Mouse (Mus musculus): ENCODE results near the gene Alg12.

DNA sequence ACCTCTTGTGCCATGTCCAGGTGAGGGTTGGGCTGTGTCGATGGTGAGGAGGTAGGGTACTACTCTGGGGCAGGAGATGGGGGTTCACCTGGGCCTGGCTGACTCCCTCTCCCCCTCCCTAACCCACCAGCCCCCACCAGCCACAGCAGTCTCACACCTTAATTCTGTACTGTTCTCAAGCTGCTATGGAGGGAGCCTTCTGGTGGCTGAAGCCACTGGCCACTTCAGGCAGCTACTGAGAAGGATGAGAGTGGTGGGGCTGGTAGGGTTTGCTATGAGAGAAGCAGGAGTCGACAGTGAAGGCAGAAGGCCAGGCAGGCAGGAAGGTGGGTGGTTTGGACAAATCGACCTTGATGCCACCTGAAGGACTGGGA is 23.2 kb upstream of the Alg12 start:
- TF ChIP-seq CTCF (IDR thresholded peaks at IDR 0.05): no peak
- no peak for TF ChIP-seq POLR2A (IDR thresholded peaks at IDR 0.05; ENCODE audit: insufficient read depth, low read depth, low read length)
- no peak for TF ChIP-seq EP300 (IDR thresholded peaks at IDR 0.05; ENCODE audit: insufficient read depth, low read depth, low read length)
